Mouse (Mus musculus): ENCODE measurements at regions not wholly inside any gene's neighbourhood (a gene's known extent, or its start where the extent isn't known, plus 50 kb on each side); places are given as distances from the start of the nearest gene placed in this dataset.

- TF ChIP-seq CTCF (IDR thresholded peaks at IDR 0.05) (no peak), EP300 (IDR thresholded peaks at IDR 0.05) (no peak)
These were observed 352.1 kb downstream of the Plekhb2 start for GRCm38 (mm10) chr1:35201880-35202220.

Measured in lung, postnatal 0 days (tissue).